Comparison of ENCODE assay signal across 7 mouse cellular contexts in the genomic region with DNA sequence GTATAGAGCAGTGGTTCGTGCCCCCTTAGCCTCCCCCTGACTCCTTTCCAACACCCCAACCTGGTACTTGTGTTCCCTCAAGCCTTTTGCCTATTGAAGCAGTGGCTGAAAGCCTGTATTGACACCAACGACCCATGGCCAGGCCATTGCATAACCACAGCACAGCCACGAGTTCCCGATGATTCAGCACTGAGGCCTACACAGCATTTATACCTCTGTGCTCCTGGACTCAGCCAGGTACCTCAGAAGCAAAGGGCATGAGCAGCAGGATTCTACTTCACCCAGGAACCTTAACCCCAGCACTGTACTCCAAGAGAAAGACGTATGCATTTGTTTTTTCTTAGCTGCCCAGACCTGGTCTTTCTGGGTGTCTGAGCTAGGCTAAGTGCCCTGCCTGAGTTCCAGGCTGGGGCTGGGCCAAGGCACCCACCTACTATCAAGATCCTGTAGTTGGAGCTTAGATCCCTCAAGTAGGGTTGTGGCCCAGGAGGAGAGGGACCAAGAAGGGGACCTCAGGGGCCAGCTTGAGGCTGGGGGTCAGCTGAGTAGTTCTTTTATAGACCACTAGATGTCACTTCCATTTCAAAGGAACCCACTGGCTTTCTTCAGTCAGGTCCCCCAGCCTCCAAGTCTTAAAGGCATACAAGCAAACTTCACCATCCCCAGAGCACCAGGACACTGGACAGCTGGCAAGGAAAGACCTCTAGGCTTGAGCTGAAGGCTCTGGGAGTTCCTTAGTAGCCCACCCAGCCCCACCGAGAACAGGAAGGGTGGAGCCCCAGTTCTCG.
A peak's percentile ranks its signal among the peaks of the same experiment; 100 is the strongest.
DNase-seq lines count a peak whose midpoint lies in the region.

No protein-coding gene starts in this region.

- DNase-seq in 3134 (ENCODE audit: extremely low read depth, insufficient read length, low spot score): peak; percentile 40
- DNase-seq in 416B (ENCODE audit: low read depth): peak; percentile 66
- DNase-seq in fat pad, adult 2 months (ENCODE audit: extremely low read depth, low read depth, low spot score): peak; percentile 8
- peak; percentile 69 to 78 for DNase-seq in lung, adult 18-20 months
- DNase-seq in gastrocnemius, postnatal 10 days: no peak
- no peak for DNase-seq in natural killer cell, adult 2 months (ENCODE audit: low spot score in 2 of 2)
- DNase-seq in neural tube, embryonic 10.5 days (ENCODE audit: extremely low spot score, low spot score): no peak

Comparison
In these comparisons a context has a peak if more than half of its experiments do, and no peak if none do; other contexts are left out.
1. DNase-seq: peak in 3134 (single experiment), 416B (single experiment), fat pad, adult 2 months (single experiment) and lung, adult 18-20 months (2 of 2); none in gastrocnemius, postnatal 10 days (single experiment), natural killer cell, adult 2 months (0 of 2) and neural tube, embryonic 10.5 days (single experiment).